Mouse (Mus musculus) heart, embryonic 14.5 days (tissue): Measurements from ENCODE around the gene BC049715. TPM values are rescaled to one million over a fixed set of nuclear protein-coding genes. Genes with fewer than 3 reads are reported as not detected.
A peak's percentile ranks its signal among the peaks of the same experiment; 100 is the strongest.

Source experiments
- ATAC-seq: fragments of 200-750 bp; cut with Nextera tagmentation; 2 replicates; pipeline ENCODE4 v1.8.0; 2017; ENCODE audit warnings: low read depth, moderate TSS enrichment; ENCODE audit not compliant: insufficient number of reproducible peaks, insufficient read depth, low FRiP score
- H3K27ac ChIP-seq, 2 experiments: fragments of 200-500 bp in 1 of 2; fragments of 300-500 bp in 1 of 2; sonication (generic) in 1 of 2; replicated peaks in 1 of 2; 2 replicates each; pipeline ENCODE4 v1.5.1; 2012 to 2014; ENCODE audit warnings: low read depth in 2 of 2, low read length in 2 of 2, control low read depth in 1 of 2, mild to moderate bottlenecking in 1 of 2, mixed read lengths in 1 of 2; ENCODE audit not compliant: control insufficient read depth in 1 of 2, insufficient read depth in 1 of 2
- H3K27me3 ChIP-seq: fragments of 300-500 bp; sonication (generic); 2 replicates; pipeline ENCODE4 v1.6.1; 2014; ENCODE audit warnings: mild to moderate bottlenecking, low read length, control low read depth; ENCODE audit not compliant: control insufficient read depth, insufficient read depth
- H3K36me3 ChIP-seq: fragments of 300-500 bp; sonication (generic); 2 replicates; pipeline ENCODE4 v1.6.1; 2014; ENCODE audit warnings: mild to moderate bottlenecking, control low read depth, low read length, mixed read lengths; ENCODE audit not compliant: control insufficient read depth, insufficient read depth
- H3K4me1 ChIP-seq, 2 experiments: fragments of 200-500 bp in 1 of 2; fragments of 300-500 bp in 1 of 2; sonication (generic) in 1 of 2; 2 replicates each; pipeline ENCODE4 v1.6.1; 2012 to 2014; ENCODE audit warnings: low read length in 2 of 2, control low read depth in 1 of 2, mixed read lengths in 1 of 2; ENCODE audit not compliant: control insufficient read depth in 2 of 2, insufficient read depth in 2 of 2
- H3K4me2 ChIP-seq: fragments of 300-500 bp; sonication (generic); 2 replicates; pipeline ENCODE4 v1.6.1; 2014; ENCODE audit warnings: mild to moderate bottlenecking, low read length
- H3K4me3 ChIP-seq, 2 experiments: fragments of 200-500 bp in 1 of 2; fragments of 300-500 bp in 1 of 2; sonication (generic) in 1 of 2; 2 replicates each; pipeline ENCODE4 v1.5.1; 2012 to 2014; ENCODE audit warnings: low read length in 2 of 2, mild to moderate bottlenecking in 2 of 2, control low read depth in 1 of 2, low read depth in 1 of 2, moderate library complexity in 1 of 2; ENCODE audit not compliant: control insufficient read depth in 1 of 2, insufficient read depth in 1 of 2
- H3K9ac ChIP-seq: fragments of 300-500 bp; sonication (generic); 2 replicates; pipeline ENCODE4 v1.6.1; 2014; ENCODE audit warnings: mild to moderate bottlenecking, low read length
- H3K9me3 ChIP-seq: fragments of 300-500 bp; sonication (generic); 2 replicates; pipeline ENCODE4 v1.6.1; 2016; ENCODE audit warnings: low read length, control low read depth; ENCODE audit not compliant: control insufficient read depth
- WGBS: fragments of 180-500 bp; shearing (Covaris S2); extraction: QIAGEN DNeasy Blood & Tissue Kit; methylation state at CpG from one replicate; pipeline ENCODE4 v1.1.7; 2014; 5-methylcytosine and 5-hydroxymethylcytosine counted together
- polyA plus RNA-seq: library from polyadenylated mRNA; unstranded; fragments of >200 nt; fragmentation: Nextera tagmentation; extraction: Ambion mirVana; gene quantifications from 2 replicates; pipeline ENCODE4 v1.2.1, GENCODE M21; 2014

BC049715 gene
- polyA plus RNA-seq, 1 experiment from 2014 or later = 2.3 TPM

DNA sequence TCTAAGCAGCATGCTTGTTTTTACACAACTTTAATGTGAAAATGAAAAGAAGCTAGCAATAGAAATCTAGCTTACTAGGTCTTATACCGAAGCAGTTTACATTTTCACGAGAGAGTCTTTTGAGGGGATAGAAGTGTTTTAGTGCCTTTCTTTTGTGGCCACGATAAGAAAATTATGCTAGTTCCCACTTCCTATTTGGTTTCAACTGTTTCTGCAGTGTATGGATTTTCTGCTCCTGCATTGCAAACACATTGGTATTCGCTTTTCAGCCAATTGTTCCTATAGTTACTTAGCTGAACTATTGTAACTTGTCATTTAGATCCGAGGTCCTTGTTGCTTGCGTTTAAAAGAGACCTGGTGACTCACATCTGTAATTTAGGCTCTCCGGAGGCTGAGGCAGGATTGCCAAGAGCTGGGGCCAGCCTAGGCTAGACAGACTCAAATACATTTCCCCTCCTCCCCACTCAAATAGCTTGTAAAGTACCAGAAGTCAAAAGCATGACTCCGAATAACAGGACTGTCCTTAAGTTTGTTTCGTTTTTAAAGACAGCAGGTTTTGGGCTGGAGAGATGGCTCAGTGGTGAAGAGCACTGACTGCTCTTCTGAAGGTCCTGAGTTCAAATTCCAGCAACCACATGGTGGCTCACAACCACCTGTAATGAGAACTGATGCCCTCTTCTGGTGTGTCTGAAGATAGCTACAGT is 22.6 kb upstream of the BC049715 start:
- Histone ChIP-seq H3K36me3 (no peaks in the 10 kb centered on the region), H3K9ac (peak overlapping the region; percentile 99), H3K4me3 (peak overlapping the region in 1 of 2 experiments; percentile 82; a peak in 2 of 4 replicates), H3K9me3 (no peaks in the 10 kb centered on the region), H3K27ac (peak overlapping the region; percentile 38 to 100), H3K27me3 (no peaks in the 10 kb centered on the region), H3K4me2 (peak overlapping the region; percentile 97), H3K4me1 (peaks cover 7 to 21% of the 10 kb centered on the region in 2 experiments)
- WGBS = 30% methylated on average over 9 of the region's 9 CpGs
- no peak for ATAC-seq

- H3K4me2 ChIP-seq = no peak overlapping the region; the same call in 1 of the 2 replicates
- peak overlapping the region in 1 of 2 experiments; percentile 100; a peak in 1 of 4 replicates for H3K27ac ChIP-seq
- H3K9ac ChIP-seq = no peak overlapping the region
- H3K9me3 ChIP-seq = no peaks in the 10 kb centered on the region
- WGBS = 82% methylated on average over 1 of the region's 1 CpGs
- no peak for ATAC-seq
- no peak overlapping the region for H3K4me3 ChIP-seq
- peaks cover 7 to 21% of the 10 kb centered on the region in 2 experiments for H3K4me1 ChIP-seq
- no peaks in the 10 kb centered on the region for H3K27me3 ChIP-seq
- no peaks in the 10 kb centered on the region for H3K36me3 ChIP-seq
These were observed 22.0 kb upstream of the BC049715 start for GRCm38 (mm10) chr6:136805409-136805775.

DNA sequence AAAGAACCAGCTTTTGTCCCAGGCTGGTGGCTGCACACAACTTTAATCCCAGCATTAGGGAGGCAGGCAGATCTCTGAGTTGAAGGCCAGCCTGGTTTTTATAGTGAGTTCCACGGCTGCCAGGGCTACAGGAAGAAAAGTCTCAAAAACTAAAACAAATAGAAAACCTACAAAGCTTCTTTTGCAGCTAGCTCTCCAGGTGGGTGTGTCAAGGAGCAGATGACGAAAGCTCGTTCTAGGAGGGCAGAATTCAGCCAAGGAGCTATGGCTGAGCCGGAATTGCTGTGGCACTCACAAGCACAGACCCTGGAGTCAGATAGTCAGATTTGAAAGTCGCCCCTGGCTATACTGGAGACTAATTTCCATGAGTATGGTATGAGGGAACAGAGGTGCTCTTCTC is 20.6 kb upstream of the BC049715 start:
- WGBS = 79% methylated on average over 5 of the region's 5 CpGs
- Histone ChIP-seq H3K27me3 (no peaks in the 10 kb centered on the region), H3K9me3 (no peaks in the 10 kb centered on the region), H3K4me2 (peak overlapping the region; percentile 91; the same call in 1 of the 2 replicates), H3K4me3 (no peak overlapping the region), H3K27ac (no peak overlapping the region), H3K4me1 (peaks cover 7 to 21% of the 10 kb centered on the region in 2 experiments), H3K9ac (no peak overlapping the region), H3K36me3 (peaks cover 1% of the 10 kb centered on the region; the same call in 1 of the 2 replicates)
- ATAC-seq = no peak

DNA sequence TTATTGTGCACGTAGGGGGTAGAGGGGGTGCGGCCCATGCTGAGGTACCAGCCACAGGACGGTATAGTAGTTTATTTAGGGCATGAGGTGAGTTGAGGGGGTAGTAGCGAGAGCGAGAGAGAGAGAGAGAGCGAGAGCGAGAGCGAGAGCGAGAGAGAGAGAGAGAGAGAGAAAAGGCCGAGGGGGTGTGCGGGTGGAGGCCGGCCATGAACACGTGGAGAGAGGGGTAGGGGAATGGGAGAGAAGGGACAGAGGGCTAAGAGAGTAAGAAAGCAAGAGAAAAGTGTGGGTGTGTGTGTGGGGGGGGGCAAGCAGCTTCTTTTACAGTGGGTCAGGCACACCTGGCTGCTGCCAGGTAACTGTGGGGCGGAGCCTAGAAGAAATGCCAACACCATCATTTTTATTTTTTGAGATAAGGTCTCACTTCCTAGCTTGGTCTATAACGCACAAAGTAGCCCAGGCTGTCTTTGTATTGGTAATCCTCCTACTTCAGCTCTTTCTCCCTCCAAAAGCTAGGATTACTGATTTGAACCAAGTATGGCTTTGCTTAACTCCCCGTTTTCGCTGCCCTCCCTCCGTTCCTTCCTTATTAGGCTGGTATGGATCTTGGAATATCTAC is 19.9 kb upstream of the BC049715 start:
- Histone ChIP-seq H3K27ac (peak overlapping the region; percentile 52 to 71; a peak in 3 of 4 replicates), H3K4me2 (peak overlapping the region; percentile 91), H3K4me3 (peak overlapping the region; percentile 37 to 77), H3K9ac (peak overlapping the region; percentile 67), H3K27me3 (no peaks in the 10 kb centered on the region), H3K4me1 (peaks cover 7 to 21% of the 10 kb centered on the region in 2 experiments), H3K9me3 (no peaks in the 10 kb centered on the region), H3K36me3 (peaks cover 8% of the 10 kb centered on the region)
- no peak for ATAC-seq
- WGBS = 24% methylated on average over 18 of the region's 18 CpGs

GRCm38 (mm10) chr6:136808014-136808417 is 19.4 kb upstream of the BC049715 start, which contains the start of gene H2afj:
Gene H2afj (plus strand): TSS chr6:136808244.
- Histone ChIP-seq H3K27ac (peak within 1 kb of the TSS; percentile 52 to 71; a peak in 3 of 4 replicates), H3K4me1 (peaks cover 7 to 18% of the 10 kb centered on the region in 2 experiments), H3K4me2 (peak within 1 kb of the TSS; percentile 91), H3K36me3 (peaks cover 13% of the 10 kb centered on the region), H3K4me3 (peak within 1 kb of the TSS; percentile 77 to 90), H3K27me3 (no peaks in the 10 kb centered on the region), H3K9me3 (no peaks in the 10 kb centered on the region), H3K9ac (peak within 1 kb of the TSS; percentile 78)
- WGBS = under 1% methylated on average over 34 of the region's 34 CpGs
- peak; percentile 88 for ATAC-seq

GRCm38 (mm10) chr6:136808631-136809046 is 18.8 kb upstream of the BC049715 start:
- peaks cover 7 to 14% of the 10 kb centered on the region in 2 experiments for H3K4me1 ChIP-seq
- H3K27me3 ChIP-seq = no peaks in the 10 kb centered on the region
- ATAC-seq = peak; percentile 5; the same call in 1 of the 2 replicates
- peak overlapping the region; percentile 77 to 90 for H3K4me3 ChIP-seq
- H3K27ac ChIP-seq = peak overlapping the region in 1 of 2 experiments; percentile 33; a peak in 1 of 4 replicates
- no peaks in the 10 kb centered on the region for H3K9me3 ChIP-seq
- peak overlapping the region; percentile 91 for H3K4me2 ChIP-seq
- peaks cover 20% of the 10 kb centered on the region for H3K36me3 ChIP-seq
- peak overlapping the region; percentile 78 for H3K9ac ChIP-seq
- WGBS = under 1% methylated on average over 28 of the region's 28 CpGs

GRCm38 (mm10) chr6:136809077-136809476 is 18.3 kb upstream of the BC049715 start:
- Histone ChIP-seq H3K4me1 (peaks cover 7 to 14% of the 10 kb centered on the region in 2 experiments), H3K4me3 (peak overlapping the region; percentile 77 to 90), H3K4me2 (peak overlapping the region; percentile 91), H3K27ac (no peak overlapping the region), H3K9me3 (no peaks in the 10 kb centered on the region), H3K9ac (peak overlapping the region; percentile 78), H3K27me3 (no peaks in the 10 kb centered on the region), H3K36me3 (peaks cover 24% of the 10 kb centered on the region)
- 23% methylated on average over 14 of the region's 14 CpGs for WGBS
- no peak for ATAC-seq
